Mouse (Mus musculus): Measurements from ENCODE around the gene Cntrob. TPM values are rescaled to one million over a fixed set of nuclear protein-coding genes. Genes with fewer than 3 reads are reported as not detected.

Cntrob gene
- polyA plus RNA-seq, 1 experiment, result 16.8 TPM

- Histone ChIP-seq H3K4me3 (ENCODE audit: insufficient read depth, low read length) (no peak overlapping the region), H3K27ac (ENCODE audit: insufficient read depth, low read depth, low read length) (no peak overlapping the region), H3K4me1 (ENCODE audit: control insufficient read depth, insufficient read depth, low read length) (no peaks in the 10 kb centered on the region)
- TF ChIP-seq POLR2A (IDR thresholded peaks at IDR 0.05; ENCODE audit: borderline replicate concordance, low read depth, low read length) (no peak), CTCF (IDR thresholded peaks at IDR 0.05; ENCODE audit: low read depth, low read length) (no peak)
Measured at GRCm38 (mm10) chr11:69311266-69311665, 12.3 kb downstream of the Cntrob start.

GRCm38 (mm10) chr11:69306039-69306438 is 17.5 kb downstream of the Cntrob start:
- Histone ChIP-seq H3K4me3 (ENCODE audit: insufficient read depth, low read length) (no peak overlapping the region), H3K27ac (ENCODE audit: insufficient read depth, low read depth, low read length) (no peak overlapping the region), H3K4me1 (ENCODE audit: control insufficient read depth, insufficient read depth, low read length) (no peaks in the 10 kb centered on the region)
- TF ChIP-seq POLR2A (IDR thresholded peaks at IDR 0.05; ENCODE audit: borderline replicate concordance, low read depth, low read length) (no peak), CTCF (IDR thresholded peaks at IDR 0.05; ENCODE audit: low read depth, low read length) (no peak)

GRCm38 (mm10) chr11:69305291-69305690 is 18.3 kb downstream of the Cntrob start:
- TF ChIP-seq POLR2A (IDR thresholded peaks at IDR 0.05; ENCODE audit: borderline replicate concordance, low read depth, low read length) (no peak), CTCF (IDR thresholded peaks at IDR 0.05; ENCODE audit: low read depth, low read length) (no peak)
- Histone ChIP-seq H3K4me1 (ENCODE audit: control insufficient read depth, insufficient read depth, low read length) (no peaks in the 10 kb centered on the region), H3K4me3 (ENCODE audit: insufficient read depth, low read length) (no peak overlapping the region), H3K27ac (ENCODE audit: insufficient read depth, low read depth, low read length) (no peak overlapping the region)

- TF ChIP-seq CTCF (IDR thresholded peaks at IDR 0.05; ENCODE audit: low read depth, low read length) (no peak), POLR2A (IDR thresholded peaks at IDR 0.05; ENCODE audit: borderline replicate concordance, low read depth, low read length) (no peak)
- Histone ChIP-seq H3K4me1 (ENCODE audit: control insufficient read depth, insufficient read depth, low read length) (no peaks in the 10 kb centered on the region), H3K27ac (ENCODE audit: insufficient read depth, low read depth, low read length) (no peak overlapping the region), H3K4me3 (ENCODE audit: insufficient read depth, low read length) (no peak overlapping the region)
Measured at GRCm38 (mm10) chr11:69302817-69303216, 20.8 kb downstream of the Cntrob start.

- Histone ChIP-seq H3K27ac (ENCODE audit: insufficient read depth, low read depth, low read length) (no peak overlapping the region), H3K4me3 (ENCODE audit: insufficient read depth, low read length) (no peak overlapping the region), H3K4me1 (ENCODE audit: control insufficient read depth, insufficient read depth, low read length) (no peaks in the 10 kb centered on the region)
- TF ChIP-seq POLR2A (IDR thresholded peaks at IDR 0.05; ENCODE audit: borderline replicate concordance, low read depth, low read length) (no peak), CTCF (IDR thresholded peaks at IDR 0.05; ENCODE audit: low read depth, low read length) (no peak)
Measured at GRCm38 (mm10) chr11:69298231-69298630, 25.3 kb downstream of the Cntrob start.

- no peaks in the 10 kb centered on the region for H3K4me1 ChIP-seq (ENCODE audit: control insufficient read depth, insufficient read depth, low read length)
- TF ChIP-seq POLR2A (IDR thresholded peaks at IDR 0.05; ENCODE audit: borderline replicate concordance, low read depth, low read length), result no peak
- no peak for TF ChIP-seq CTCF (IDR thresholded peaks at IDR 0.05; ENCODE audit: low read depth, low read length)
- H3K27ac ChIP-seq (ENCODE audit: insufficient read depth, low read depth, low read length), result no peak overlapping the region
- H3K4me3 ChIP-seq (ENCODE audit: insufficient read depth, low read length), result no peak overlapping the region
Measured at GRCm38 (mm10) chr11:69297799-69298198, 25.8 kb downstream of the Cntrob start.

- H3K4me3 ChIP-seq (ENCODE audit: insufficient read depth, low read length), result no peak overlapping the region
- H3K4me1 ChIP-seq (ENCODE audit: control insufficient read depth, insufficient read depth, low read length), result no peaks in the 10 kb centered on the region
- TF ChIP-seq CTCF (IDR thresholded peaks at IDR 0.05; ENCODE audit: low read depth, low read length) (no peak), POLR2A (IDR thresholded peaks at IDR 0.05; ENCODE audit: borderline replicate concordance, low read depth, low read length) (no peak)
- H3K27ac ChIP-seq (ENCODE audit: insufficient read depth, low read depth, low read length), result no peak overlapping the region
Measured at GRCm38 (mm10) chr11:69295286-69295685, 28.3 kb downstream of the Cntrob start.

- no peaks in the 10 kb centered on the region for H3K4me1 ChIP-seq (ENCODE audit: control insufficient read depth, insufficient read depth, low read length)
- TF ChIP-seq POLR2A (IDR thresholded peaks at IDR 0.05; ENCODE audit: borderline replicate concordance, low read depth, low read length) (no peak), CTCF (IDR thresholded peaks at IDR 0.05; ENCODE audit: low read depth, low read length) (no peak)
- H3K27ac ChIP-seq (ENCODE audit: insufficient read depth, low read depth, low read length), result no peak overlapping the region
- H3K4me3 ChIP-seq (ENCODE audit: insufficient read depth, low read length), result no peak overlapping the region
Measured at GRCm38 (mm10) chr11:69291111-69291510, 32.5 kb downstream of the Cntrob start.

GRCm38 (mm10) chr11:69277267-69277666 is 46.3 kb downstream of the Cntrob start:
- no peak for TF ChIP-seq CTCF (IDR thresholded peaks at IDR 0.05; ENCODE audit: low read depth, low read length)
- no peak for TF ChIP-seq POLR2A (IDR thresholded peaks at IDR 0.05; ENCODE audit: borderline replicate concordance, low read depth, low read length)
- H3K4me1 ChIP-seq (ENCODE audit: control insufficient read depth, insufficient read depth, low read length), result peaks cover 8% of the 10 kb centered on the region
- no peak overlapping the region for H3K4me3 ChIP-seq (ENCODE audit: insufficient read depth, low read length)
- H3K27ac ChIP-seq (ENCODE audit: insufficient read depth, low read depth, low read length), result no peak overlapping the region

- H3K4me1 ChIP-seq (ENCODE audit: control insufficient read depth, insufficient read depth, low read length), result peaks cover 8% of the 10 kb centered on the region
- H3K27ac ChIP-seq (ENCODE audit: insufficient read depth, low read depth, low read length), result no peak overlapping the region
- TF ChIP-seq POLR2A (IDR thresholded peaks at IDR 0.05; ENCODE audit: borderline replicate concordance, low read depth, low read length) (no peak), CTCF (IDR thresholded peaks at IDR 0.05; ENCODE audit: low read depth, low read length) (no peak)
- H3K4me3 ChIP-seq (ENCODE audit: insufficient read depth, low read length), result no peak overlapping the region
Measured at GRCm38 (mm10) chr11:69276081-69276480, 47.5 kb downstream of the Cntrob start.

GRCm38 (mm10) chr11:69275650-69276049 is 47.9 kb downstream of the Cntrob start:
- TF ChIP-seq POLR2A (IDR thresholded peaks at IDR 0.05; ENCODE audit: borderline replicate concordance, low read depth, low read length), result no peak
- no peak for TF ChIP-seq CTCF (IDR thresholded peaks at IDR 0.05; ENCODE audit: low read depth, low read length)
- no peak overlapping the region for H3K27ac ChIP-seq (ENCODE audit: insufficient read depth, low read depth, low read length)
- H3K4me3 ChIP-seq (ENCODE audit: insufficient read depth, low read length), result no peak overlapping the region
- H3K4me1 ChIP-seq (ENCODE audit: control insufficient read depth, insufficient read depth, low read length), result peaks cover 8% of the 10 kb centered on the region

All from bone marrow macrophage, adult 2 months (primary cell).